Mouse (Mus musculus): Measurements from ENCODE around the gene Gm20388.
"Not testable (repeated sequence)": the region's sequence is repeated elsewhere in the genome, so short reads cannot be mapped to it uniquely, and the experiment has no call there.

Gm20388 gene

GRCm38 (mm10) chr8:123145279-123145678 is 3234.6 kb downstream of the Gm20388 start:
- DNase-seq = peak; percentile 37 to 58

- no peak for DNase-seq
Observed at GRCm38 (mm10) chr8:123146390-123146789, 3235.7 kb downstream of the Gm20388 start.

- no peak for DNase-seq
Observed at GRCm38 (mm10) chr8:123150737-123151171, 3240.1 kb downstream of the Gm20388 start.

GRCm38 (mm10) chr8:123155177-123155576 is 3244.5 kb downstream of the Gm20388 start:
- DNase-seq = peak; percentile 22 to 34

GRCm38 (mm10) chr8:123156070-123156773 is 3245.6 kb downstream of the Gm20388 start:
- no peak for DNase-seq

- DNase-seq = no peak
Observed at GRCm38 (mm10) chr8:123157888-123158465, 3247.3 kb downstream of the Gm20388 start, which contains the start of gene Sult5a1. TSS of gene Sult5a1 (minus strand) at chr8:123158315.

GRCm38 (mm10) chr8:123181391-123181790 is 3270.8 kb downstream of the Gm20388 start:
- peak; percentile 85 for DNase-seq

GRCm38 (mm10) chr8:123185566-123186409 is 3275.1 kb downstream of the Gm20388 start, which contains the start of gene Dpep1:
TSS of gene Dpep1 (plus strand) at chr8:123186242.
- peak; percentile 62 to 66 for DNase-seq

GRCm38 (mm10) chr8:123188006-123188405 is 3277.4 kb downstream of the Gm20388 start:
- DNase-seq = no peak

- DNase-seq = no peak
Observed at GRCm38 (mm10) chr8:123188841-123189240, 3278.2 kb downstream of the Gm20388 start.

GRCm38 (mm10) chr8:123190678-123191077 is 3280.0 kb downstream of the Gm20388 start:
- DNase-seq = peak; percentile 70 to 87

GRCm38 (mm10) chr8:123191908-123192307 is 3281.3 kb downstream of the Gm20388 start:
- no peak for DNase-seq

GRCm38 (mm10) chr8:123193771-123194170 is 3283.1 kb downstream of the Gm20388 start:
- peak; percentile 56 to 63 for DNase-seq

GRCm38 (mm10) chr8:123197016-123197415 is 3286.4 kb downstream of the Gm20388 start:
- not testable (repeated sequence) for DNase-seq

- no peak for DNase-seq
Observed at GRCm38 (mm10) chr8:123199864-123200263, 3289.2 kb downstream of the Gm20388 start.

GRCm38 (mm10) chr8:123202288-123202687 is 3291.6 kb downstream of the Gm20388 start:
- DNase-seq = peak; percentile 43 to 77

- DNase-seq = no peak
Observed at GRCm38 (mm10) chr8:123203571-123203970, 3292.9 kb downstream of the Gm20388 start.

- no peak for DNase-seq
Observed at GRCm38 (mm10) chr8:123211876-123212275, 3301.2 kb downstream of the Gm20388 start.

- peak; percentile 94 to 96 for DNase-seq
Observed at GRCm38 (mm10) chr8:123212321-123213117, 3301.9 kb downstream of the Gm20388 start, which contains the start of the genes Chmp1a and Spata33. TSS of gene Chmp1a (minus strand) at chr8:123212763. TSS of gene Spata33 (plus strand) at chr8:123212832.

GRCm38 (mm10) chr8:123213118-123213772 is 3302.6 kb downstream of the Gm20388 start:
- DNase-seq = no peak

GRCm38 (mm10) chr8:123215430-123215829 is 3304.8 kb downstream of the Gm20388 start:
- no peak for DNase-seq

GRCm38 (mm10) chr8:123220917-123221316 is 3310.3 kb downstream of the Gm20388 start:
- DNase-seq = no peak

Data from kidney, adult 8-10 months (tissue).